Mouse (Mus musculus): ENCODE data around the gene C530008M17Rik.

Gene C530008M17Rik

DNA sequence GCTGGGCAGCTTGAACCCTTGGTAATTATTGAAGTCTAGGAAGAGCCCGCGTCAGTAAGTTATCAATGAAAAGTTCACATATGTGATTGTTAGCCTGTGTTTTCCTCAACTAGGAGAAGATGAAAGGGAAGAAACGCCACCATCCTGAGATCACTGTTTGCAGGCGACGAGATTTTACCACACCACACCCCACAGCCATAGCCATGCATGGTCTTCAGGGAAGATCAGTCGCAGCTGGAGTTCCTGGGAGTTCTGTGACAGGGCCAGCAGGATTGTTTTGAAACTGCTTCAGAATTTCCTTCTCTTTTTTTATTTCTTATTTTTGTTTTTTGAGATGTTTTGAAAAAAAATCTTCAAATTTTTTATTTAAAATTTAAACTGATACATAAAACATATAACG is 8.6 kb downstream of the C530008M17Rik start:
- no peak for DNase-seq (ENCODE audit: low read depth in 2 of 2, low spot score in 2 of 2)

DNA sequence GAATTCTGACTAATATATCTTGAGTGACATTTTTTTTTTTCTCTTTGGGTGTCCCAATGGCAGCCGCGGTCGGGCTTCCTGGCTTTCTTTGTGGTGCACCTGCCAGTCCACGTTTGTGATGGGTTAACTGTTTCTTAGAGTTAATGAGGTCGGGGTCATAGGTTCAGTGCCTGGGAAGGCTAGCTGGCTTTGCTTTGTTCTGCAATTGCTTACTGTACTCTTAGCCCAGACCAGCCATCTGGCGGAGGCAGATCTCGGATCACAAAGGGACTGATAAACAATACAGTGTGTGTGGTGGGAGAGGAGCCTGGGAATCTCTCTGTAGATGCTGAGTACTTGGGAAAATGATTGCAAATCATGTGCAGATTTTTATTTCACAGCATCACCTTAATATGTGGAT is 9.1 kb downstream of the C530008M17Rik start:
- no peak for DNase-seq (ENCODE audit: low read depth in 2 of 2, low spot score in 2 of 2)

DNA sequence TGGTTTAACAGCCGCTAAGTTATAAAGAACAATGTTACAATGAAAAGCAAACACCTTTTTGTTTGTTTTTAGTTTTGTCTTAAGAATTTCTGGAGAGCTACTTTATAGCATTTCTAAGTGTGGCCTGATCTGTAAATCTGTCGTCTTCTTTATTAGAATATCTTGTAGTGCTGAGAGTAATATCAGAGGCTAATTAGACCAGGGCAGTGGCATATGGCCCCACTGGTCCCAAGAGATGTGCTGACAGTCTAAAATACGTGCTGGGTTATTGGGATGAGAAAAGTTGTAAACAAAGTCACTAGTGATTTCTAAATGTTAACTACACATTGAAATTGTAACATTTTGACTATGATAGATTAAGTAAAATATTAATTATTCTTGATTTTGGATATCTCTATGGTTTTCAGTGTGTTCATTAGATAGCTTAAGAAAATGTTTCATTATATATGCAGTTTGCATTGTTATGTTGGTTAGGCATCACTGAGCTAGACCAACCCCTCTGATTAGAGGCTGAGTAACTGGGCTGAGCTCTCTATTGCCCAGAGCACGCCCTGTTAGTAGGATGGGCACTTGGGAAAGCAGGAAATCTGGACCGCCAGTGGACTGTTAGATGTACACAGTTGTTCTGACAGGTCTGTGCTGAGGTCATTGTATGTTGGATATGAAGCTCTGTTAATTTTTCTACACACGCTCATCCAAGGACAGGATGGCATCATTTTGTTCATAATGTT is 9.9 kb downstream of the C530008M17Rik start:
- DNase-seq (ENCODE audit: low read depth in 2 of 2, low spot score in 2 of 2) = no peak

DNA sequence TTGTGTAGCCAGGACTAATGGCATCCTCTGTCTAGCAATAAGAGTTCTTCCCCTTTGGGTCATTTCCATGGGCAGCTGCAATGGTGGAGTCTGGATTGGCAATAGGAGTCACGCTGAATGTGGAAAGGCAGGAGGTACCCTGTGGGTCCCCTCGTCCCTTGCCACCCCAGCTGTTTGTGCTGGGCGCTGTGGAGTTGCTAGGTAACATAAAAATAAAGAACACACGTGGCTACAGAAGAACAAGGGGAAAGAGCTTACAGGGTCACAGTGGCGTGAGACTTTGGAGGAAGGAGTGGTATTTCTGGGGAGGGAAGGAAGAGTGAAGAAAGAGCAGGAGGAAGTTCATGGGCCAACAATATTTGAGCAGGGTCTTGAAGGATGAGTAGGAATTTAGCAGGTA is 11.8 kb downstream of the C530008M17Rik start:
- DNase-seq (ENCODE audit: low read depth in 2 of 2, low spot score in 2 of 2) = no peak

DNA sequence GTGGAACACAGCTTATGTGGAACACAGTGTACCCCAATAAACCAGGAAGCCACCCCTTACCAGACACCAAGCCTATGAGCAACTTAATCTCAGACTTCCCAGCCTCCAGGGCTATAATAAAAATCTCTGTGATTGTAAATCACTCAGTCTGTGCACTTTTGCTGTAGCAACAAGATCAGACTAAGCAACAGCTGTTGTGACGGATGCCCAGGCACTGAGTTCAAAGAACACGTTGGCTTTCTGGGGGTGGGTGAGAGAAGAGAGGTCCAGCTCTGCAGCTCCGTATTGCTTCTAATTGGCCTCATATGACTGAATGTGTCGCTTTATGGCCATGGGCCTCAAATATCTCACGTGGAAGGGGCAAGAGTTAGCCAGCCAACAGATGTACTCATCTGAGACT is 12.2 kb downstream of the C530008M17Rik start:
- no peak for DNase-seq (ENCODE audit: low read depth in 2 of 2, low spot score in 2 of 2)

DNA sequence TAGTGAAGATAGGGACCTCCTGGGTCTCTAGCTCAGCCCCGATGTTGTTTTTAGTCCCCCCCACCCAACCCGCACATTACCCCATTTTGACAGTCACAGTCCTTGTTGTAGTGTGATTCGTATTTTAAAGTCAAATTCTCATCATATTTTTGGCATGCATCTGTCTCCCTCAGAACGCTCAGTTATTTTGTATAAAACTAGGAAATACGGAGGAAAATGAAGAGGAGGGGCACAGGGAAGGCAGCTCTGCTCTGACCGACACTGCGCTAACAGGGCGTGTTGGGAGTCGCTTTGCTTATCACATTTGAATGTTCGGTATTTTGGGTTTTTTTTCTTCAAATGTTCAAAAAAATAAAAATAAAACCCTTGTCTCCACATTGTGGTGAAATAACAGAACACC is 13.9 kb downstream of the C530008M17Rik start:
- no peak for DNase-seq (ENCODE audit: low read depth in 2 of 2, low spot score in 2 of 2)

DNA sequence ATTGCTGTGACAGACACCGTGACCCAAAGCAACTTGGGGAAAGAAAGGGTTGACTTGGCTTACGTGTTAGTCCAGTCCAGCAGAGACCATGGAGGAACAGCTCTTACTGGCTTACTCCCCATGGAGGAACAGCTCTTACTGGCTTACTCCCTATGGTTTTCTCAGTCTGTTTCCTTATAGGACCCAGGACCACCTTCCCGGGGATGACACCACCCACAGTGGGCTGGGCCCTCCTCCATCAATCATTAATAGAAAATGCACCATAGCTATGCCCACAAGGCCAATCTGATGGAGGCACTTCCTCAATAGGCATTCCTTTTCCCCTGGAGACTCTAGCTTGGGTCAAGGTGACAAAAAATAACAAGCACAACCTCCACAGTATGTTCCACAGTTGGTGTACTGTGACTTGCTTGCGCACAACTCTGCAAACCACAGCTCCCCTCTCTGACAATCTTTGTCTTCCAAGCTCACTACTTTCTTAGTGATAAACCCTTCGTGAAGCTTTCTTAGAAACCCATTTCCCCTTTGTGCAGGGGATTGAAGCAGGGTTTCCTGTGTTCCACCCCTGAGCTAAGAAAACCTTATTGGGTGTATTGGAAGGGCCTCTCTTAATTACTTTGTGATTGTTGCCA is 17.8 kb downstream of the C530008M17Rik start:
- no peak for DNase-seq (ENCODE audit: low read depth in 2 of 2, low spot score in 2 of 2)

DNA sequence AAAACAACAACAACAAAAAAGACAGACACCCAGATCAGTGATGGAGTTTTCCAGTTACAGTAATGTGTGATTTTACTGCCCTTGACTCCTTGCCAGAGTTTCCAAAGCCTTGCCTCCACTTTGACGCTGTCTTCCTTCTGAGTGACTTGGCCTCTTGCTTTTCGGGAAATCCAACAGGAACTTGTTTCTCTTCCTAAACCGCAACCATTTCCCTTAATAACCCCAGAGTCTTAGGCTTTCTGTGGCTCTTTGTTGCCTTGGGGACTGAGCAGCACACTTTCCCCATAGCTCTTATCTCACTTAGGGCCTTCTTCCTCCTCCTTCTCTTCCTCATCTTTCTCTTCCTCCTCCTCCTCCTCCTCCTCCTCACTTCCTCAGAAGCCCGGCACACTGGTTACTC is 19.1 kb downstream of the C530008M17Rik start:
- no peak for DNase-seq (ENCODE audit: low read depth in 2 of 2, low spot score in 2 of 2)

DNA sequence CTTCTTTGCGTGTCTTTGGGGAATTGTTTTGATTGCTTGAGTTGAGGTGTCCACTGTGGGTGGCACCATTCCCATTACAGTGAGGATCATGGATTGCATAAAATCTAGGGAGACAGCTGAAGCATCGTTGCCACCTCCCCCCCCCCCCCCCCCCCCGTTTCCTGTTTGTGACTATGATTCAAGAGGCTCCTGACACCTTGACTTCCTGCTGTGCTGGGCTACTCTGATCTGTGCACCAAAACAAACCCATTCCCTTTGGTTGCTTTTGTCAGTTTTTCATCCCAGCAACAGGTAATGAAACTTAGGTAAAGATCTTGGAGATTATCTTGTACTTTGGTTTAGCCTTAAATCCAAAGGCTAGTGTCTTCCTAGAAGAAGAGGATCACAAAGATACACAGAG is 24.6 kb downstream of the C530008M17Rik start:
- DNase-seq (ENCODE audit: low read depth in 2 of 2, low spot score in 2 of 2) = no peak

DNA sequence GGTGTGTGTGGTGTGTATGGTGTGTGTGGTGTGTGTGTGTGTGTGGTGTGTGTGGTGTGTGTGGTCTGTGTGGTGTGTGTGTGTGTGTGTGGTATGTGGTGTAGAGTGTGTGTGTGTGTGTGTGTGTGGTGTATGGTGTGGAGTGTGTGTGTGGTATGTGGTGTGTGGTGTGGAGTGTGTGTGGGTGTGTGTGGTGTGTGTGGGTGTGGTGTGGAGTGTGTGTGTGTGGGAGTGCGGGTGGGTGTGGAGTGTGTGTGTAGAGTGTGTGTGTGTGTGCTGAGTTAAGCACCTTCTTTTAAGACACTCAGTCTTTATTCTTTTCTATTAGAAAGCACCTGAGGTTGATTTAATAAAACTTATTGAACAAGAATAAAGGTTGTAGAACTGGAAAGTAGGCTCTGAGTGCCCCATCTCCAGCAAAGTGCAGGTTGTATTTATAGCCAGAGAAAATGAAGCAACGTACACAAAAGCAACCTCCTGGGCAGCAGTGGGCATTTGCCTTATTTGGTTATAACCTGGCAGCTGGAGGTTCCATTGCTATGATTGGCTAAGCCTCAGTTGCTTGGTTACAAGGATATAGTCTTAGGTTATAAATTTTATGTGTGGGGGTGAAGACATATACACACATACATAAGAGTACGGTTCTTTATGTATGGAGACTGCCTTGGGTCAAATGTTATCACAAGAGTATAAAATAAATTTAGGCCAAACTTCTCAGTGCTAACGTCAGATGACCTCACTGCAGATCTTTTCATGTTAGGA is 25.8 kb downstream of the C530008M17Rik start:
- no peak for DNase-seq (ENCODE audit: low read depth in 2 of 2, low spot score in 2 of 2)

DNA sequence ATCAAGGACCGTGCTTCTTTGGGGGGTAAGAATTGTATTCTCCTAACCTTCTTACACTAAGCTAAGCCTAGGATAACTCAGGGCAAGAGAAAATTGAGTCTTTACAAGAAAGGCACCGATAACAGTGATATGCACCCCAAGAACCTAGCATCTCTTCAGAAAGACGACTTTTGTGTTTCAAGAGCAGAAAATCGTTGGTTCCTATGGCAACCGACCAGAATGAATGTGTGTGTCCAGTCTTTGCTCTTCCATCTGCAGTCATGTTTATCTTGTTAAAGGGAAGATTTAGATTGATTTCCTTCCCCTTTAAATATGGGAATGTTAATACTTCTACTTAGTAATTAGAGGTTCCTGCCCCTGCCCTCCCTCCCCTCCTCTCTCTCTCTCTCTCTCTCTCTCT is 27.1 kb downstream of the C530008M17Rik start:
- no peak for DNase-seq (ENCODE audit: low read depth in 2 of 2, low spot score in 2 of 2)

DNA sequence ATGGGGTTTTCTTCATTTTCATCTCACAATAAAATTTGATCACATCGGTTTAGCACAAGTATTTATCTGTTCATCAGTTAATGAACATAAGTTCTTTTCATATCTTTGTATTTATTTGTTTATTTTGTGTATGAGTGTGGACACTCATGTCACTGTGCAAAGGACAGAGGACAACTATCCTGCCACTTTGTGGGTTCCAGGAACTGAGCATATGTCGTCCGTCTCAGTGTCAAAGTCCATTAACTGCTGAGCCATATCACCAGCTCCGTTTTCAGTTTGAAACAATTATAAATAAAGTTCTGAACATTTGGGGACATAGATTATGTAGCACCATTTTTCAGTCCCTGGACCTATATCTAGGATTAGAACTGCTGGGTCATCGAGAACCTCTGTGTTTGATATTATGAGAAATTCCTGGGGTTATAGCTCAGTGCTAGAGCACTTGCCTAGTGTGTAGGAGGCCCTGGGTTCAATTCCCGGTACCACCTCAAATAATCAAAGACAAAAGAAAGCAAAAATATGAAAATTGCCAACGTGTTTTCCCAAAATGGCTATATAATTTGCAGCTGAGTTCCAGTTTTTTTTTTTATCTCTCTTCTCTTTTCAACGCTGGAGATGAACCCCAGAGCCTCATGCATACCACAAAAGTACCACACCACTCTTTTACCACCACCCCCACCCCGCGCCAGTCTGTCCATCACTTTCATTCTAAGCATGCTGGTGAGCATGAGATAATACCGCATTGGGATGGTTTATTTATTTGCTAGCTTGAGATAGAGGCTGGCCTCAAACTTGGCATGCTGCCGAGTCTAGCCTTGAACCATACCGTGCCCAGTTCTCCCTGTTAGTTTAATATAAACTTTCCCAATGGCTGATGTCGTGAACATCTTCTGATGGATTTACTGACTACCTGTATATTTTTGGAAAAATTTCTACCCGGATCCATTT is 28.6 kb downstream of the C530008M17Rik start:
- DNase-seq (ENCODE audit: low read depth in 2 of 2, low spot score in 2 of 2) = no peak

DNA sequence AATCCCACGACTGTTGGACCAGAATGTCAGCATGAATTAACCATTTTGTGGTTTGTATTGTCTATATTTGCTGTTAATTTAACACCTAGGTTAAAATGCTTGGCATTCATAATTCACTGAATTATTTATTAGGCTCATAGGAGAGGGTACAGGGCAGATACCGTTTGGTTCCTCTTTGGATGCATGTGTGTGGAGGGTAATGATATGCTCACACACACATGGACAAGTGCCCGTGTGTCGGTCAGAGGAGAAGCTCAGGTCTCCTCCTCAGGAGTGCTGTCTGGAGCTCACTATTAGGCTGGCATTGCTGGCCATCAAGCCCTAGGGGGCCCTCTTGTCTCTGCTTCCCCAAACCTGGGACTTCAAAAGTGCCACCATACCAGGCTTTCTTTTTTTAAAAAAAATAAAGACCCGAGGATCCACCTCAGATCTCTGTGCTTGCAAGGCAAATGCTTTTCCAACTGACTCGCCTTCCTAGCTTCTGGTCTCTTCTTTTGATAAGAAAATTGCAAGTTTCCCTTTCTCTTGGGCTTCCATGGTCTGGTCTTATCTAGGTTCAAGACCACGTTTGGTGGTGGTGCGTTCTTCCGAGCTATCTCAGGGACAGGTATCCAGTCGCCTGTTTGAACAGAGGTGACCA is 31.8 kb downstream of the C530008M17Rik start:
- DNase-seq (ENCODE audit: low read depth in 2 of 2, low spot score in 2 of 2) = no peak

DNA sequence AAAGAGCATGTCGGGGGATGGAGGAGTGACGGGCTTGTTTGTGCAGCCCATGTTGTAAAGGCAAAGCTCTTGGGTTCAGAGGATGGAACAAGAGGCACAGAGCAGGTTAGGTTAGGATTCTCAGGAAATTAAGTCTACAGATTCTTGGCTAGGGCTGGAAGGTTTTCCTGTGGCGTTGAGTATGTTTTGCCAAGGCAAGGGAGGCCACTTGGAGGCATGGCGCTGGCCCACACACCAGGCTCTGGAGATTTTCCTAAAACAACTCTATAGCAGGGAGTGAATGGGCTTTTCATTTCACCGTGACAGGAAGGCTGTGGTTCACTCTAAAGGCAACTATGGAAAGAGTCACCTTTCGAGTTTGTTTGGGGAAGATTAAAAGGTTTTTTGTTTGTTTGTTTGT is 32.3 kb downstream of the C530008M17Rik start:
- DNase-seq (ENCODE audit: low read depth in 2 of 2, low spot score in 2 of 2) = no peak

DNA sequence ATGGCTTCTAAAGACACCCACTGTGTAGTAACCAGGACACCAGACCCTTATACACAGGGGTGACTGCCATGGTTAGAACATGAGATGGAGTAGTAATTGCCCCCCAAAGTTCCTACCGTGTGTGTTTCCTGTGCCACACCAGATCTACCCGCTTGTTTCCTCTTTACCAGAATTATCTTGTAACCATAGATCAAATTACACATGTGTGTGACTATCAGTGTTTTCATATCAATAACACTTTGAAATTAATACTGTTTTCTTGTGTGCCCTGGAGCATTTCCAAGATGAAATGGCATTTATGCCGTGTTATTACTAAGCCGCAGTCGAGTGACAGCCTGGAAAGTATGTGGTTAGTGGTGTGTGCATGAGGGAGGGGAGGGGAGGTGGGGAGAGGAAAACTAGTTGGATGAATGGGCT is 33.9 kb downstream of the C530008M17Rik start:
- DNase-seq (ENCODE audit: low read depth in 2 of 2, low spot score in 2 of 2) = no peak

DNA sequence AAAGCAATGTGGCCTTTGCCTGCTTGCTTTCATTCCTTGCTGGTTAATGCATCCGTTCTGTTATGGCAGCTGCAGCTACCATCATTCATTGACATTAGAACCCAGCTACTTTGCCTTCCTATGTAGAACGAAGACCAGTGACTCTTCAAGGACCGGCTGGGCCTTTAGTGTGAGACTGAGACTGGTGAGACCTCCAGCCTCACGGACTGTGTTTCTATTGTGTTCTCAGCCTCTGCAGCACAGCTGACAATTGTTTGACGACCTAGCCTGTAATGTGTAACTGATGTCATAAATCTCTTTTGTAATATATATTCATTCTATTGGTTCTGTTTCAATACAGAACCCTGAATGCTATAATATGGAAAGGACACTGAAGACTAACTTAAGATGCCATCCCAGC is 34.9 kb downstream of the C530008M17Rik start:
- no peak for DNase-seq (ENCODE audit: low read depth in 2 of 2, low spot score in 2 of 2)

DNA sequence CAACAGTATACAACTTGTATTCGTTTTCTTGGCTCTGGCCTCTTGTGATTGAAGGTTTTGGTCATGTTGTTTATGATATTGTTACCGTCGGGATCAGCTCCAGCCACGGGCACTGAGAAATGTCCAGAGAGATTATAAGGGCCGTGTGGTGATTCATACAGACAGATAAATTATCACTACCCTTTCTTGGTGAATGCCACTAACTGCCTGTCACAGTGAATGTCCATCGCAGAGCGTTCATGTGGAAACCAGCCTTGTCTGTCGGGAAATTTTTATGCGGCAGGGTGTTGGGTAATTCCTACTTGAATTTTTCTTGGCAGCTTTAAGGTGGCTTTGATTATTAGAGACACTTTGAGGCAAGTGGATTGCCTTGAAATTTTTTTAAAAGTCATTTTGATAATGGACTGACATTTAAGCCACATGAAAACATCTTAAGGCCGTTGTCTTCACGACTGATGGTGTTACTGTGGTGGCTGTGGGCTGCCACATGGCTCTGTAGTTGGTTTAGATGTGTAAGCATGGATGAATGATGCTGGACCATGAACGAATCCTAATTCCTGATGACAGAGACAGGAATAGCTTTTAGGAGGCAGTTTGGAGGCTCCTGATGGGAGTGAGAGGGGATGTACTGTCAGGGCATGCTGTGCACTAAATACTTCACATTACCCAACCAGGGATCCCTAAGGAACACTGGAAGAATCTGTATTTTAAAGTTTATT is 35.6 kb downstream of the C530008M17Rik start:
- no peak for DNase-seq (ENCODE audit: low read depth in 2 of 2, low spot score in 2 of 2)

DNA sequence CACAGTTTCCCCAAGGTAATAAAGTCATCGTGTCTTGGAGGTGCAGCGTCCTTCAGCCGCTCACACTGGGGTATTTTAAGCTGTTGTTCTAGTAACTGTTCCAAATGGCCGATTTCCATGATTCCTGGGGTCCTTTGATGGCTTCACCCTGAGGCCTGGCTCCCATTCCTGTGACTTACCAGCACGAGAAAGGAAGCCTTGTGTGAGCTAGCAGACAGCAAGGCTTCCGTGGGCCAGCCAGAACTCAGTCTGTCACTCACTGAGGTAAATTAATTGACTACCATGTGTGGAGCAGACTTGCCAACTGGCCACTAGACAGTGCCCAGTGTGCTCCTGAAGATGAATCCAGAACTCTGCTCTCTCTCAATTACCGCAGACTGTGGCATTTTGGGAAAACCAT is 41.2 kb downstream of the C530008M17Rik start:
- no peak for DNase-seq (ENCODE audit: low read depth in 2 of 2, low spot score in 2 of 2)

DNA sequence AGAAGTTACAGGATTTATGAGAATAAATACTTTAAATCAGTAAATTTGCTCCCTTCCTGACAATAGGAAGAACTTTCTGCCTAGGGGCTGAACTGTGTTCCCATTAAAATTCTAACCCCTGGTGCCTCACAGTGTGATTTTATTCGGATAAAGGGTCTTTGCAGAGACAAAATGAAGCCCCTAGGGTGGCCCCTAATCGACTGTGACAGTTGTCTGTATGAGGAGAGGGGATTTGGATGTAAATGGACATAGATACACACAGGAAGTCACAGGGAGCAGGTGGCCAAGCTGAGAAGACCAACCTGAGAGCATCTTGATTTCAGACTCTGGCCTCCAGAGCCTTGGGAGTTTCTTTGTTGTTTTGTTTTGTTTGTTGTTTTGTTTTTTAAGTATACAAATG is 41.9 kb downstream of the C530008M17Rik start:
- DNase-seq (ENCODE audit: low read depth in 2 of 2, low spot score in 2 of 2) = no peak
